In the genomic region with DNA sequence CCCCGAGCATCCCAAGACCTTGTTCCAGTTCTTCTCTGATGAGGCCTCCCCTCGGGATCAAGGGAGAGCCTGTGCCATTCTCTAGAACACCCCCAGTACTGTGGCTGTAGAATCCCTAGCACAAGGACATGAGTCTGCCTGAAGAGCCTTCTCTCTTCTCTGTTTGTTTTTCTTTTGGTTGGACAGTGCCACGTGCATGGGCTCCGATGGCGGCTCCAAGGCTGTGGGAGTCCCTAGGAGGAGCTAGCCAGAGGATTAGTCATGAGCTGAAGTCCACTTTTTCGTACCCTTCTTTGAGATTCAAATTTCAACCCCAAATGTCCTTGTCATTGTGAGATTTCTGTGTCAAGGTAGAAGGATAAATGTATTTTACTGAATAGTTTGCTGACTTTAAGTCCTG, we compare ENCODE assay signal across 17 mouse cellular contexts.
"Had no signal": no experiment of that assay in that cellular context is flagged by ENCODE, and none has a peak within 500 bp of the region (broad histone marks: within the 10 kb centered on the region; RNA-seq: fewer than 3 reads in every experiment).

No protein-coding gene starts in this region.

- DNase-seq: kidney, adult 2 months; kidney, postnatal 36 days; layer of hippocampus, postnatal 36 days; liver, embryonic 13.5 days; lung, adult 2 months; lung, postnatal 14 days; right cerebral cortex, adult 18-20 months; right cerebral cortex, postnatal 14 days; right cerebral cortex, postnatal 4 days; thymus, adult 18-20 months; thymus, postnatal 36 days had no signal

- H3K9ac ChIP-seq: liver, embryonic 13.5 days; midbrain, embryonic 12.5 days; midbrain, embryonic 15.5 days; neural tube, embryonic 13.5 days had no signal

- H3K9me3 ChIP-seq: liver, embryonic 13.5 days; midbrain, embryonic 12.5 days; midbrain, embryonic 15.5 days; neural tube, embryonic 13.5 days had no signal

- H3K4me1 ChIP-seq: midbrain, embryonic 12.5 days; midbrain, embryonic 15.5 days; neural tube, embryonic 13.5 days had no signal

- H3K4me2 ChIP-seq: liver, embryonic 13.5 days; midbrain, embryonic 12.5 days; midbrain, embryonic 15.5 days; neural tube, embryonic 13.5 days had no signal

- ATAC-seq: midbrain, embryonic 15.5 days had no signal

- H3K27me3 ChIP-seq: liver, embryonic 13.5 days; midbrain, embryonic 12.5 days; midbrain, embryonic 15.5 days; neural tube, embryonic 13.5 days had no signal

- H3K36me3 ChIP-seq: liver, embryonic 13.5 days; midbrain, embryonic 12.5 days; midbrain, embryonic 15.5 days; neural tube, embryonic 13.5 days had no signal

- H3K27ac ChIP-seq: kidney, postnatal 0 days; left cerebral cortex, adult 2 months; liver, embryonic 13.5 days; macrophage; midbrain, embryonic 12.5 days; midbrain, embryonic 15.5 days; neural tube, embryonic 13.5 days had no signal

- H3K4me3 ChIP-seq: left cerebral cortex, adult 2 months; liver, embryonic 13.5 days; midbrain, embryonic 12.5 days; midbrain, embryonic 15.5 days; neural tube, embryonic 13.5 days had no signal
